Comparison of ENCODE assay signal across 7 mouse cellular contexts in the genomic region with DNA sequence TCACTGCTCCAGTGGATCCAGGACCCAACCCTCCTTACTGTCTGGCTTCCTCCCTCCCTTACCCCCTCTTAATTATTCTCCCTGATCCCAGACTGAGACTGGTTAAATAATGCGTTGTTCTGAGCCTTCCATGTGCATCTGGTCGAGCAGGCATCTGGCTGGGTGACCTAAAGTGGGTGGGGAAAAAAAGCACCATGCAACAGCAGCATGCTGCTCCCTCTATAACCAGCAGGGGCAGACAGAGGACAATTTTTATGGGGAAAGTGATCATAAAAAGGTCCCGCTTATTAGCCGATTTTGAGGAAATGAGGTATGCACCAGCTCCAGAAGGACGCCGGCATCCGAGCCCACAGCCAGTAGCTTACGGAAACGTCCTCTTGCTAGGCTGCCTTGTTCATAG. TPM values are rescaled to one million over a fixed set of nuclear protein-coding genes. Genes with fewer than 3 reads are reported as not detected.
A peak's percentile ranks its signal among the peaks of the same experiment; 100 is the strongest.
DNase-seq lines count a peak whose midpoint lies in the region; ATAC-seq lines count a peak whose summit lies in the region.

No protein-coding gene starts in this region.

- H3K4me2 ChIP-seq in midbrain, embryonic 11.5 days, result no peak overlapping the region

- no peaks in the 10 kb centered on the region for H3K9me3 ChIP-seq in midbrain, embryonic 11.5 days (ENCODE audit: control insufficient read depth, low read length)

- H3K27me3 ChIP-seq in midbrain, embryonic 11.5 days (ENCODE audit: control insufficient read depth, insufficient read depth, low read length), result no peaks in the 10 kb centered on the region

- ATAC-seq in midbrain, embryonic 11.5 days (ENCODE audit: low FRiP score), result peak; percentile 67; the same call in 1 of the 2 replicates

- H3K9ac ChIP-seq in midbrain, embryonic 11.5 days (ENCODE audit: low read length), result no peak overlapping the region

- peak; percentile 78 for DNase-seq in adipocyte (ENCODE audit: low spot score)
- peak; percentile 61 to 66 for DNase-seq in cerebellum, postnatal 36 days
- peak; percentile 63 for DNase-seq in gastrocnemius, postnatal 14 days
- peak; percentile 47 for DNase-seq in hindlimb bud, embryonic 11.5 days (ENCODE audit: extremely low spot score, low read depth, low spot score)
- DNase-seq in left cerebral cortex, postnatal 10 days (ENCODE audit: extremely low spot score in 1 of 2, low spot score in 2 of 2), result peak; percentile 33 to 58
- peak; percentile 90 for DNase-seq in midbrain, embryonic 11.5 days (ENCODE audit: low spot score, missing footprints)
- peak; percentile 40 for DNase-seq in right cerebral cortex, postnatal 4 days

- WGBS in midbrain, embryonic 11.5 days, result 29% methylated on average over 9 of the region's 9 CpGs

- H3K27ac ChIP-seq in midbrain, embryonic 11.5 days (ENCODE audit: low read depth, low read length), result no peak overlapping the region

- no peaks in the 10 kb centered on the region for H3K4me1 ChIP-seq in midbrain, embryonic 11.5 days (ENCODE audit: control insufficient read depth, insufficient read depth, low read length)

- no peaks in the 10 kb centered on the region for H3K36me3 ChIP-seq in midbrain, embryonic 11.5 days (ENCODE audit: control insufficient read depth, insufficient read depth, low read length)

- no peak overlapping the region for H3K4me3 ChIP-seq in midbrain, embryonic 11.5 days (ENCODE audit: low read depth, low read length)

- intact Hi-C loops in gastrocnemius, postnatal 14 days (cut with DNase I; ENCODE audit: low total_unique reads), result no loop called here
- intact Hi-C loops in left cerebral cortex, postnatal 10 days (cut with DNase I), result no loop called here

RNA-seq across cellular contexts. Expression of a gene that starts 24.0 kb away (rescaled TPM):
- total RNA-seq in gastrocnemius, postnatal 14 days (2021), result under 1 TPM in 1 of 2 experiments, not detected in 1; 0.23 TPM
- total RNA-seq in left cerebral cortex, postnatal 10 days (2021), result 1 to 10 TPM; 1.3 to 1.5 TPM
- not detected in 2 replicates for polyA plus RNA-seq in midbrain, embryonic 11.5 days (2014; fragmentation: Nextera tagmentation; extraction: Ambion mirVana)

RNA-seq across cellular contexts. Expression of a gene that starts 35.9 kb away (rescaled TPM):
- total RNA-seq in gastrocnemius, postnatal 14 days (2021), result 10 to 100 TPM; 16.7 to 18.3 TPM
- 10 to 100 TPM; 50.7 to 51.7 TPM for total RNA-seq in left cerebral cortex, postnatal 10 days (2021)
- 26.0 and 27.2 TPM in 2 replicates for polyA plus RNA-seq in midbrain, embryonic 11.5 days (2014; fragmentation: Nextera tagmentation; extraction: Ambion mirVana)

RNA-seq across cellular contexts. Expression of a gene that starts 56.5 kb away (rescaled TPM):
- 10 to 100 TPM; 18.3 to 23.8 TPM for total RNA-seq in gastrocnemius, postnatal 14 days (2021)
- 100 to 1,000 TPM; 428 to 446 TPM for total RNA-seq in left cerebral cortex, postnatal 10 days (2021)
- polyA plus RNA-seq in midbrain, embryonic 11.5 days (2014; fragmentation: Nextera tagmentation; extraction: Ambion mirVana), result 284 and 292 TPM in 2 replicates

Comparison
In these comparisons a context has a peak if more than half of its experiments do, and no peak if none do; other contexts are left out.
1. DNase-seq: peak in every context shown above with its lines; median percentile 90 in midbrain, embryonic 11.5 days; 78 in adipocyte; 64 in cerebellum, postnatal 36 days; 63 in gastrocnemius, postnatal 14 days; 47 in hindlimb bud, embryonic 11.5 days; 46 in left cerebral cortex, postnatal 10 days; 40 in right cerebral cortex, postnatal 4 days.
2. RNA of a gene that starts 56.5 kb away (total RNA-seq): 428 to 446 TPM in left cerebral cortex, postnatal 10 days; 18.3 to 23.8 TPM in gastrocnemius, postnatal 14 days; every median in the first group is over 10 times any median in the second.